35 mouse cellular contexts compared by ENCODE assay signal in the genomic region with DNA sequence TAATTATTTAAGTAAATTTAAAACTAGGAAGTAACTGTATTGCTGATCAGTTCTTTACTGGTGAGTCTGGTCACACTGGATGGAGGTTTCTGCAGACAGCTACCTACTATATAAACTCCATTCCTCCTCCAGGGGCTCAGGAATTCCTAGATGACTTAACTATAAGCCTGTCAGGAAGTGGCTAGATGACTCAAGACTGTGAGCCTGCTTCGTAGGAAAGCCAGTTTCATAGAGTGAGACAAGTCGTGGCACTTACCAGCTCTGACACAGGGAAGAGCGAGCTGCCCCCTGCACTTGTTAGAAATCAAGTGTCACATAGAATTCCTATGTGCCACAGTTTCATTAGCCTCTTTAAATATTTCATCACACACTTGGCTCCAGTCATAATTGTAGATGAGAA. TPM values are rescaled to one million over a fixed set of nuclear protein-coding genes. Genes with fewer than 3 reads are reported as not detected.
DNase-seq lines count a peak whose midpoint lies in the region; ATAC-seq and TF ChIP-seq lines count a peak whose summit lies in the region.
"Had no signal": no experiment of that assay in that cellular context is flagged by ENCODE, and none has a peak within 500 bp of the region (broad histone marks: within the 10 kb centered on the region; RNA-seq: fewer than 3 reads in every experiment).

No protein-coding gene starts in this region.

- no peak overlapping the region for H3K27ac ChIP-seq in CH12.LX (ENCODE audit: insufficient read depth, low read depth)
- H3K27ac ChIP-seq: embryonic facial prominence, embryonic 10.5 days; embryonic facial prominence, embryonic 13.5 days; forebrain, embryonic 13.5 days; heart, adult 2 months; heart, embryonic 10.5 days; heart, embryonic 13.5 days; hindbrain, embryonic 14.5 days; hindbrain, postnatal 0 days had no signal

- ATAC-seq in megakaryocyte, adult 5-6 weeks (ENCODE audit: poor library complexity, severe bottlenecking), result no peak
- ATAC-seq in granulocyte monocyte progenitor cell, adult 5-6 weeks (replicated peaks; ENCODE audit: poor library complexity, severe bottlenecking), result peak; percentile 4; the same call in 1 of the 2 replicates
- ATAC-seq: CD4-positive, CD25-positive, alpha-beta regulatory T cell, adult 4 months; forebrain, embryonic 13.5 days; forebrain, embryonic 16.5 days; hindbrain, postnatal 0 days; inflammation-experienced regulatory T-cells, adult 6 months; intestine, embryonic 16.5 days had no signal

- TF ChIP-seq RAD21 in CH12.LX (IDR thresholded peaks at IDR 0.05; ENCODE audit: low read depth, low read length), result no peak

- TF ChIP-seq EP300 in CH12.LX (IDR thresholded peaks at IDR 0.05; ENCODE audit: low read length), result no peak

- peaks cover 35% of the 10 kb centered on the region for H3K4me1 ChIP-seq in megakaryocyte, embryonic 14.5 days
- H3K4me1 ChIP-seq in CH12.LX (ENCODE audit: control insufficient read depth in 1 of 2, insufficient read depth in 2 of 2), result peaks cover 0 to 20% of the 10 kb centered on the region in 2 experiments; a peak in 2 of 4 replicates
- H3K4me1 ChIP-seq: embryonic facial prominence, embryonic 13.5 days; forebrain, embryonic 13.5 days had no signal

- in situ Hi-C loops in CH12.LX (cut with MboI; ENCODE audit: low pct_ligation_motif_present, low pct_unique_long_range_greater_than_20kb, low sequenced_read_pairs), result no loop called here

- no peak for TF ChIP-seq CTCF in CH12.LX (conservative IDR thresholded peaks at IDR 0.05 in 1 of 2, IDR thresholded peaks at IDR 0.05 in 1 of 2; ENCODE audit: low read depth in 2 of 2, low read length in 2 of 2)

- dilution Hi-C loops in CH12.LX (cut with MboI; ENCODE audit: extremely low pct_ligation_motif_present, extremely low pct_unique_long_range_greater_than_20kb, low sequenced_read_pairs), result no loop called here

- no peaks in the 10 kb centered on the region for H3K9me3 ChIP-seq in megakaryocyte, embryonic 14.5 days
- no peaks in the 10 kb centered on the region for H3K9me3 ChIP-seq in CH12.LX (replicated peaks; ENCODE audit: low read length)
- H3K9me3 ChIP-seq: embryonic facial prominence, embryonic 10.5 days; embryonic facial prominence, embryonic 13.5 days; forebrain, embryonic 13.5 days; heart, embryonic 10.5 days; heart, embryonic 13.5 days had no signal

- DNase-seq in 3T3-L1 (ENCODE audit: low read depth, low spot score) (peak; percentile 75), CH12.LX (ENCODE audit: extremely low read depth) (no peak)
- DNase-seq in cerebellum, postnatal 4 days (ENCODE audit: low spot score in 2 of 2), result no peak
- DNase-seq in urinary bladder, postnatal 25 days (ENCODE audit: low spot score), result no peak
- no peak for DNase-seq in layer of hippocampus, postnatal 10 days (ENCODE audit: low spot score in 2 of 2)
- DNase-seq: adrenal gland, adult 2 months; adrenal gland, postnatal 14 days; B cell, adult 2 months; cerebellum, adult 11 months; cerebellum, adult 2 months; cerebellum, adult 9-11 months; cerebellum, postnatal 25 days; embryo, embryonic 11 days; gastrocnemius, postnatal 10 days; heart, adult 2 months; kidney, adult 18-20 months had no signal

- H3K79me2 ChIP-seq in CH12.LX (replicated peaks; ENCODE audit: control insufficient read depth, extremely low read depth, insufficient read depth, poor library complexity, severe bottlenecking), result no peaks in the 10 kb centered on the region

- no peak overlapping the region for H3K9ac ChIP-seq in CH12.LX (ENCODE audit: insufficient read depth, low read depth)
- H3K9ac ChIP-seq: embryonic facial prominence, embryonic 13.5 days; forebrain, embryonic 13.5 days; heart, embryonic 13.5 days; hindbrain, embryonic 14.5 days had no signal

- H3K4me3 ChIP-seq in megakaryocyte, embryonic 14.5 days (replicated peaks), result peak overlapping the region; percentile 53
- H3K4me3 ChIP-seq in CH12.LX (replicated peaks in 1 of 3; ENCODE audit: low read depth in 2 of 3, low read length in 2 of 3, poor library complexity in 1 of 3), result no peak overlapping the region
- H3K4me3 ChIP-seq: embryonic facial prominence, embryonic 10.5 days; embryonic facial prominence, embryonic 13.5 days; erythroblast, embryonic 14.5 days; forebrain, embryonic 13.5 days; heart, adult 2 months; heart, embryonic 10.5 days; heart, embryonic 13.5 days had no signal

- 0 out of 2 replicates have a peak overlapping the region, but pooled peaks have one; percentile 31 for H3K4me2 ChIP-seq in CH12.LX (ENCODE audit: insufficient read depth, low read depth, poor library complexity, severe bottlenecking)
- H3K4me2 ChIP-seq: embryonic facial prominence, embryonic 13.5 days; forebrain, embryonic 13.5 days; heart, embryonic 13.5 days; hindbrain, embryonic 14.5 days had no signal

- H3K36me3 ChIP-seq in megakaryocyte, embryonic 14.5 days (replicated peaks; ENCODE audit: low read length), result no peaks in the 10 kb centered on the region
- H3K36me3 ChIP-seq in CH12.LX (replicated peaks in 1 of 2; ENCODE audit: control insufficient read depth in 1 of 2, insufficient read depth in 1 of 2, low read length in 1 of 2), result no peaks in the 10 kb centered on the region
- H3K36me3 ChIP-seq: embryonic facial prominence, embryonic 10.5 days; embryonic facial prominence, embryonic 13.5 days; heart, embryonic 10.5 days; heart, embryonic 13.5 days had no signal

- no peaks in the 10 kb centered on the region for H3K27me3 ChIP-seq in megakaryocyte, embryonic 14.5 days (replicated peaks)
- no peaks in the 10 kb centered on the region for H3K27me3 ChIP-seq in CH12.LX (replicated peaks)
- H3K27me3 ChIP-seq: embryonic facial prominence, embryonic 13.5 days; forebrain, embryonic 13.5 days; heart, embryonic 13.5 days had no signal

- TF ChIP-seq POLR2A in CH12.LX (IDR thresholded peaks at IDR 0.05; ENCODE audit: low read depth, low read length), result no peak

TF ChIP-seq in CH12.LX, 34 proteins besides CTCF, POLR2A, EP300 and RAD21:
- no peak for TF ChIP-seq E2F4 (IDR thresholded peaks at IDR 0.05; ENCODE audit: insufficient replicate concordance, low read depth, low read length)
- no peak for TF ChIP-seq UBTF (IDR thresholded peaks at IDR 0.05; ENCODE audit: low read depth, low read length)
- TF ChIP-seq JUN (IDR thresholded peaks at IDR 0.05; ENCODE audit: insufficient read depth, low read depth, low read length), result no peak
- TF ChIP-seq ELF1 (IDR thresholded peaks at IDR 0.05; ENCODE audit: low read depth, low read length), result no peak
- no peak for TF ChIP-seq MYC (IDR thresholded peaks at IDR 0.05; ENCODE audit: low read depth, low read length)
- TF ChIP-seq SMC3 (IDR thresholded peaks at IDR 0.05; ENCODE audit: low read depth, low read length), result no peak
- no peak for TF ChIP-seq NRF1 (IDR thresholded peaks at IDR 0.05; ENCODE audit: low read depth, low read length)
- no peak for TF ChIP-seq ZC3H11A (IDR thresholded peaks at IDR 0.05; ENCODE audit: low read depth, low read length)
- no peak for TF ChIP-seq USF1 (IDR thresholded peaks at IDR 0.05; ENCODE audit: low read depth, low read length)
- no peak for TF ChIP-seq GABPA (IDR thresholded peaks at IDR 0.05; ENCODE audit: insufficient replicate concordance, low read depth, low read length)
- TF ChIP-seq TBP (conservative IDR thresholded peaks at IDR 0.05; ENCODE audit: low read depth, low read length), result no peak
- no peak for TF ChIP-seq TCF12 (IDR thresholded peaks at IDR 0.05; ENCODE audit: low read depth, low read length)
- no peak for TF ChIP-seq MAFK (IDR thresholded peaks at IDR 0.05; ENCODE audit: insufficient replicate concordance, low read length)
- no peak for TF ChIP-seq HCFC1 (IDR thresholded peaks at IDR 0.05; ENCODE audit: low read depth, low read length)
- no peak for TF ChIP-seq KAT2A (IDR thresholded peaks at IDR 0.05; ENCODE audit: insufficient replicate concordance, low read length)
- TF ChIP-seq POLR2AphosphoS2 (IDR thresholded peaks at IDR 0.05; ENCODE audit: low read depth, low read length), result no peak
- TF ChIP-seq CHD1 (IDR thresholded peaks at IDR 0.05; ENCODE audit: low read depth, low read length), result no peak
- no peak for TF ChIP-seq MAZ (IDR thresholded peaks at IDR 0.05; ENCODE audit: low read depth, low read length)
- no peak for TF ChIP-seq CHD2 (IDR thresholded peaks at IDR 0.05; ENCODE audit: low read length)
- TF ChIP-seq SIN3A (IDR thresholded peaks at IDR 0.05; ENCODE audit: low read length), result no peak

RNA-seq across cellular contexts. Expression of gene Ankrd22, which starts 5.3 kb away (rescaled TPM):
- not detected in 2 replicates for polyA plus RNA-seq in megakaryocyte, embryonic 14.5 days (2012; ENCODE audit: insufficient read depth, low replicate concordance)
- 23.3 and 30.5 TPM in 2 replicates for total RNA-seq in megakaryocyte, adult 5-6 weeks (2015)
- 14.3 and 24.6 TPM in 2 replicates for total RNA-seq in megakaryocyte, adult 5-6 weeks (2017)
- not detected in 2 replicates for total RNA-seq in CH12.LX (2012; rRNA removed)
- not detected in 2 replicates for total RNA-seq in CH12.LX (2014; rRNA removed)
- not detected in 2 replicates for polyA plus RNA-seq in CH12.LX (2012; ENCODE audit: insufficient read length, low read depth)
- 0.26 TPM in 1 of 2 replicates, not detected in the other for total RNA-seq in granulocyte monocyte progenitor cell, adult 5-6 weeks (2014; fragmentation: Nextera tagmentation)
- total RNA-seq in granulocyte monocyte progenitor cell, adult 5-6 weeks (2017), result 0.98 and 2.0 TPM in 2 replicates
- under 1 TPM in 1 of 2 experiments, not detected in 1; 0.11 TPM for total RNA-seq in layer of hippocampus, postnatal 10 days (2021)
- total RNA-seq: adrenal gland, adult 2 months; adrenal gland, postnatal 14 days; gastrocnemius, adult 18-20 months; gastrocnemius, postnatal 10 days; gastrocnemius, postnatal 4 days; heart, adult 2 months; heart, postnatal 25 days; hindbrain, postnatal 0 days had no signal
- polyA plus RNA-seq: adrenal gland, adult 2 months; CD4-positive, CD25-positive, alpha-beta regulatory T cell, adult 4 months; erythroblast, embryonic 14.5 days; forebrain, embryonic 13.5 days; forebrain, embryonic 16.5 days; heart, embryonic 10.5 days; hindbrain, embryonic 11.5 days; hindbrain, embryonic 14.5 days; hindbrain, postnatal 0 days; inflammation-experienced regulatory T-cells, adult 6 months had no signal

RNA-seq across cellular contexts. Expression of gene Stambpl1, which starts 20.9 kb away (rescaled TPM):
- polyA plus RNA-seq in megakaryocyte, embryonic 14.5 days (2012; ENCODE audit: insufficient read depth, low replicate concordance), result 1.1 TPM in 1 of 2 replicates, not detected in the other
- total RNA-seq in megakaryocyte, adult 5-6 weeks (2015), result 29.4 and 32.4 TPM in 2 replicates
- 22.0 and 24.0 TPM in 2 replicates for total RNA-seq in megakaryocyte, adult 5-6 weeks (2017)
- total RNA-seq in CH12.LX (2012; rRNA removed) (24.8 and 29.7 TPM in 2 replicates), CH12.LX (2014; rRNA removed) (48.2 and 54.9 TPM in 2 replicates)
- 37.9 and 40.6 TPM in 2 replicates for polyA plus RNA-seq in CH12.LX (2012; ENCODE audit: insufficient read length, low read depth)
- 12.4 and 34.2 TPM in 2 replicates for total RNA-seq in granulocyte monocyte progenitor cell, adult 5-6 weeks (2014; fragmentation: Nextera tagmentation)
- 12.7 and 23.8 TPM in 2 replicates for total RNA-seq in granulocyte monocyte progenitor cell, adult 5-6 weeks (2017)
- 10 to 100 TPM; 17.3 to 23.0 TPM for total RNA-seq in layer of hippocampus, postnatal 10 days (2021)
- polyA plus RNA-seq: erythroblast, embryonic 14.5 days had no signal

Comparison
In these comparisons a context has a peak if more than half of its experiments do, and no peak if none do; other contexts are left out.
1. RNA of gene Ankrd22, which starts 5.3 kb away (total RNA-seq): 14.3 to 30.5 TPM in megakaryocyte, adult 5-6 weeks; 0.26 to 2.0 TPM in granulocyte monocyte progenitor cell, adult 5-6 weeks, 0.11 TPM in layer of hippocampus, postnatal 10 days and not detected in CH12.LX; every median in the first group is over 4 times any median in the second.